Comparison of ENCODE assay signal across 8 mouse cellular contexts in the genomic region with DNA sequence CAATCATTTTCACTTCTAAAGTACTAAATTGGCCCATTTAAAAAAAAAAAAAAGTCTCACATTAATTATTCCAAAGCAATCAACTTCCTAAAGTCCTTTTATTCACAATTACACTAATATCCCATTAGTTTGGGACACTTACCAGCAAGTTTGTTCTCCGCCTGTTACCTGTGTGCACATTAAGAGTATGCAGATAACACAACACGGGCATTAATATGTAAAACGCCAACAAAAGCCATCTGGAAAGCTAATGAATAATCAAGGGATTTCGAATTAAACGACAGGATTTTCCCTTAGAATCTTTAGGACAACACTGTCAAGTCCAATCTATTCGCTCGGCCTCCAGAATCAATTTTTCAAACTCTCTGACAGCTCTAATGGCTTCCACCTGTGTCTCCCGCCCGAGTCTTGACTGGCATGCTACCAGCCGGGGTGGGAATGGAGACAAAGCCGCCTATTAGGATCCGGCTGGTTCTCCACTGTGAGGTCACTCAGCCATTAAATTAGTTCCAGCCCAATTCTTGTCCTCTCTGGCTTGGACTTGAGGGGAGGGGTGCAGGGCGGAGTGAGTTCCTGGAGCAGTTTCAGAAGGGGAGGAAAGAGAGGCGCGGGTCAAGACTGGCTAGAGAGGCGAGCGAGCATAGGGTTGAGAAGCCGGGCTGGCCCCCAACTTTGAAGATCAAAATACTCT.
DNase-seq lines count a peak whose midpoint lies in the region; ATAC-seq lines count a peak whose summit lies in the region.

No protein-coding gene starts in this region.

- H3K27me3 ChIP-seq in kidney, embryonic 15.5 days, result no peaks in the 10 kb centered on the region
- H3K27me3 ChIP-seq in midbrain, embryonic 14.5 days (ENCODE audit: control insufficient read depth, insufficient read depth, low read length), result peaks cover 66% of the 10 kb centered on the region; the same call in 1 of the 2 replicates

- H3K9ac ChIP-seq in kidney, embryonic 15.5 days, result no peak overlapping the region
- H3K9ac ChIP-seq in midbrain, embryonic 14.5 days (replicated peaks; ENCODE audit: low read length), result no peak overlapping the region

- peak; percentile 83 for ATAC-seq in kidney, embryonic 15.5 days (replicated peaks; ENCODE audit: low FRiP score)
- peak; percentile 79 for ATAC-seq in midbrain, embryonic 14.5 days (ENCODE audit: low FRiP score, low TSS enrichment)
- no peak for ATAC-seq in activated CD4-positive, CD25-positive, alpha-beta regulatory T cell, adult 4 months

- peak; percentile 18 to 27 for DNase-seq in left cerebral cortex, adult 18-20 months (ENCODE audit: low spot score in 2 of 2)
- DNase-seq in left cerebral cortex, postnatal 36 days (ENCODE audit: low spot score in 2 of 2), result no peak
- peak; percentile 70 for DNase-seq in embryo, embryonic 11.5 days (ENCODE audit: low read depth, low spot score)
- DNase-seq in gastrocnemius, postnatal 25 days, result peak; percentile 63
- peak; percentile 80 for DNase-seq in midbrain, embryonic 14.5 days
- no peak for DNase-seq in thymus, postnatal 25 days

- H3K36me3 ChIP-seq in kidney, embryonic 15.5 days, result no peaks in the 10 kb centered on the region
- H3K36me3 ChIP-seq in midbrain, embryonic 14.5 days (ENCODE audit: control insufficient read depth, insufficient read depth, low read length), result no peaks in the 10 kb centered on the region

- intact Hi-C loops in left cerebral cortex, postnatal 36 days (cut with DNase I), result no loop called here

- peak overlapping the region; percentile 75 for H3K27ac ChIP-seq in kidney, embryonic 15.5 days
- no peak overlapping the region for H3K27ac ChIP-seq in midbrain, embryonic 14.5 days (replicated peaks; ENCODE audit: low read depth, low read length)

- no peaks in the 10 kb centered on the region for H3K9me3 ChIP-seq in kidney, embryonic 15.5 days (replicated peaks)
- no peaks in the 10 kb centered on the region for H3K9me3 ChIP-seq in midbrain, embryonic 14.5 days (ENCODE audit: control insufficient read depth, low read length)

- peak overlapping the region; percentile 39 for H3K4me2 ChIP-seq in kidney, embryonic 15.5 days
- peak overlapping the region; percentile 22; the same call in 1 of the 2 replicates for H3K4me2 ChIP-seq in midbrain, embryonic 14.5 days (ENCODE audit: low read length)

- 18% methylated on average over 18 of the region's 18 CpGs for WGBS in kidney, embryonic 15.5 days
- WGBS in midbrain, embryonic 14.5 days, result 2% methylated on average over 18 of the region's 18 CpGs

- no peak overlapping the region for H3K4me3 ChIP-seq in kidney, embryonic 15.5 days (replicated peaks)
- H3K4me3 ChIP-seq in midbrain, embryonic 14.5 days (replicated peaks; ENCODE audit: low read depth, low read length), result no peak overlapping the region

- H3K4me1 ChIP-seq in kidney, embryonic 15.5 days, result peaks cover 61% of the 10 kb centered on the region
- H3K4me1 ChIP-seq in midbrain, embryonic 14.5 days (ENCODE audit: control insufficient read depth, insufficient read depth, low read length), result peaks cover 16% of the 10 kb centered on the region

Comparison
In these comparisons a context has a peak if more than half of its experiments do, and no peak if none do; other contexts are left out.
1. DNase-seq: peak in left cerebral cortex, adult 18-20 months (2 of 2), embryo, embryonic 11.5 days (single experiment), gastrocnemius, postnatal 25 days (single experiment) and midbrain, embryonic 14.5 days (single experiment); none in left cerebral cortex, postnatal 36 days (0 of 2) and thymus, postnatal 25 days (single experiment).